Mouse (Mus musculus) MEL (cell line): ENCODE data around the gene Slit1. TPM values are rescaled to one million over a fixed set of nuclear protein-coding genes. Genes with fewer than 3 reads are reported as not detected.

ENCODE experiments used
- DNase-seq: peaks from one replicate; pipeline ENCODE4 v3.0.0; 2011; ENCODE audit warnings: low read depth, low spot score
- H3K27ac ChIP-seq: 2 replicates; pipeline ENCODE4 v1.5.1; 2012; ENCODE audit warnings: low read depth, mild to moderate bottlenecking, control low read depth, low read length, moderate library complexity; ENCODE audit not compliant: control insufficient read depth
- H3K27me3 ChIP-seq, 2 experiments: fragments of 150-350 bp in 1 of 2; sonication (generic) in 1 of 2; 2 replicates each; pipeline ENCODE4 v1.6.1; 2012; ENCODE audit warnings: low read length in 2 of 2, mild to moderate bottlenecking in 2 of 2, improper control_type of control experiment in 1 of 2, moderate library complexity in 1 of 2; ENCODE audit not compliant: insufficient read depth in 2 of 2, control insufficient read depth in 1 of 2
- H3K36me3 ChIP-seq, 2 experiments: 2 replicates each; pipeline ENCODE4 v1.6.1; 2012 to 2014; ENCODE audit warnings: low read length in 2 of 2, improper control_type of control experiment in 1 of 2, inconsistent platforms in 1 of 2, mild to moderate bottlenecking in 1 of 2; ENCODE audit not compliant: insufficient read depth in 2 of 2, control insufficient read depth in 1 of 2
- H3K4me1 ChIP-seq, 2 experiments: fragments of 150-350 bp in 1 of 2; sonication (generic) in 1 of 2; 2 replicates each; pipeline ENCODE4 v1.6.1; 2012; ENCODE audit warnings: low read length in 2 of 2, improper control_type of control experiment in 1 of 2, mild to moderate bottlenecking in 1 of 2; ENCODE audit not compliant: insufficient read depth in 2 of 2, control insufficient read depth in 1 of 2
- H3K4me3 ChIP-seq, 2 experiments: fragments of 150-350 bp in 1 of 2; sonication (generic) in 1 of 2; 2 replicates each; pipeline ENCODE4 v1.5.1; 2012; ENCODE audit warnings: low read depth in 2 of 2, low read length in 2 of 2, mild to moderate bottlenecking in 2 of 2, moderate library complexity in 2 of 2, control low read depth in 1 of 2, improper control_type of control experiment in 1 of 2; ENCODE audit not compliant: control insufficient read depth in 1 of 2, insufficient read depth in 1 of 2
- H3K79me2 ChIP-seq: 2 replicates; pipeline ENCODE4 v1.6.1; 2012; ENCODE audit warnings: mild to moderate bottlenecking, low read length, moderate library complexity; ENCODE audit not compliant: control insufficient read depth, poor library complexity, insufficient read depth
- H3K9ac ChIP-seq: 2 replicates; pipeline ENCODE4 v1.6.1; 2012; ENCODE audit warnings: low read depth, mild to moderate bottlenecking, control low read depth, low read length, moderate library complexity; ENCODE audit not compliant: control insufficient read depth, poor library complexity, severe bottlenecking
- H3K9me3 ChIP-seq: fragments of 150-350 bp; sonication (generic); replicated peaks from 2 replicates; pipeline ENCODE4 v1.6.1; 2012; ENCODE audit warnings: mild to moderate bottlenecking, low read length, improper control_type of control experiment, moderate library complexity; ENCODE audit not compliant: insufficient read depth
- BHLHE40 ChIP-seq: IDR thresholded peaks from 2 replicates; pipeline ENCODE4 v1.6.1; 2012; ENCODE audit warnings: low read depth, mild to moderate bottlenecking, inconsistent platforms, low read length, improper control_type of control experiment, borderline replicate concordance
- CHD1 ChIP-seq: IDR thresholded peaks from 2 replicates; pipeline ENCODE4 v1.6.1; 2012; ENCODE audit warnings: low read depth, mild to moderate bottlenecking, inconsistent platforms, low read length, improper control_type of control experiment
- CHD2 ChIP-seq: IDR thresholded peaks from 2 replicates; pipeline ENCODE4 v1.6.1; 2011; ENCODE audit warnings: low read length, improper control_type of control experiment
- CTCF ChIP-seq, 3 experiments: IDR thresholded peaks in 2 of 3; conservative IDR thresholded peaks in 1 of 3; 2 replicates each; pipeline ENCODE4 v1.5.1; 2011 to 2012; ENCODE audit warnings: low read length in 3 of 3, low read depth in 2 of 3, mild to moderate bottlenecking in 2 of 3, improper control_type of control experiment in 1 of 3, inconsistent platforms in 1 of 3, mixed read lengths in 1 of 3, moderate library complexity in 1 of 3; ENCODE audit not compliant: control insufficient read depth in 1 of 3, insufficient read depth in 1 of 3, poor library complexity in 1 of 3, severe bottlenecking in 1 of 3
- ELF1 ChIP-seq: IDR thresholded peaks from 2 replicates; pipeline ENCODE4 v1.6.1; 2014; ENCODE audit warnings: low read depth, mild to moderate bottlenecking, inconsistent platforms, low read length, improper control_type of control experiment, moderate library complexity
- ETS1 ChIP-seq: IDR thresholded peaks from 2 replicates; pipeline ENCODE4 v1.6.1; 2012; ENCODE audit warnings: low read depth, mild to moderate bottlenecking, inconsistent platforms, low read length, improper control_type of control experiment, moderate library complexity
- GABPA ChIP-seq: IDR thresholded peaks from 2 replicates; pipeline ENCODE4 v1.6.1; 2012; ENCODE audit warnings: low read depth, mild to moderate bottlenecking, inconsistent platforms, low read length, improper control_type of control experiment, moderate library complexity
- MEF2A ChIP-seq: IDR thresholded peaks from 2 replicates; pipeline ENCODE4 v1.6.1; 2014; ENCODE audit warnings: low read depth, mild to moderate bottlenecking, inconsistent platforms, low read length, improper control_type of control experiment; ENCODE audit not compliant: poor library complexity, insufficient replicate concordance, severe bottlenecking; ENCODE audit errors: extremely low read depth
- MXI1 ChIP-seq: IDR thresholded peaks from 2 replicates; pipeline ENCODE4 v1.6.1; 2011; ENCODE audit warnings: mild to moderate bottlenecking, low read depth, low read length, improper control_type of control experiment
- MYB ChIP-seq: IDR thresholded peaks from 2 replicates; pipeline ENCODE4 v1.6.1; 2011; ENCODE audit warnings: mild to moderate bottlenecking, low read depth, low read length, improper control_type of control experiment
- NRF1 ChIP-seq: IDR thresholded peaks from 2 replicates; pipeline ENCODE4 v1.6.1; 2014; ENCODE audit warnings: low read depth, mild to moderate bottlenecking, inconsistent platforms, low read length, improper control_type of control experiment, moderate library complexity; ENCODE audit not compliant: poor library complexity, insufficient read depth, severe bottlenecking
- POLR2AphosphoS5 ChIP-seq: IDR thresholded peaks from 2 replicates; pipeline ENCODE4 v1.6.1; 2012; ENCODE audit warnings: low read depth, borderline replicate concordance, mild to moderate bottlenecking, inconsistent platforms, low read length, moderate library complexity, mixed read lengths
- TAL1 ChIP-seq: IDR thresholded peaks from 2 replicates; pipeline ENCODE4 v1.6.1; 2012; ENCODE audit warnings: mild to moderate bottlenecking, inconsistent platforms, low read length, moderate library complexity, mixed read lengths
- UBTF ChIP-seq: IDR thresholded peaks from 2 replicates; pipeline ENCODE4 v1.6.1; 2012; ENCODE audit warnings: low read depth, mild to moderate bottlenecking, inconsistent platforms, low read length, improper control_type of control experiment, moderate library complexity, borderline replicate concordance; ENCODE audit not compliant: insufficient read depth
- ZC3H11A ChIP-seq: IDR thresholded peaks from 2 replicates; pipeline ENCODE4 v1.6.1; 2012; ENCODE audit warnings: low read depth, mild to moderate bottlenecking, inconsistent platforms, low read length, improper control_type of control experiment
- ZNF384 ChIP-seq: IDR thresholded peaks from 2 replicates; pipeline ENCODE4 v1.6.1; 2012; ENCODE audit warnings: low read depth, mild to moderate bottlenecking, inconsistent platforms, low read length, improper control_type of control experiment
- polyA plus RNA-seq, 2 experiments: library from polyadenylated mRNA; stranded (reverse) in 1 of 2; unstranded in 1 of 2; fragments of >175 nt in 1 of 2; fragments of >200 nt in 1 of 2; gene quantifications; 2 replicates each; pipeline versions ENCODE4 v1.2.1 to v1.2.4; 2012; ENCODE audit warnings: low replicate concordance in 2 of 2, low read depth in 1 of 2; ENCODE audit not compliant: insufficient read length in 2 of 2, insufficient read depth in 1 of 2, missing spikeins in 1 of 2
- total RNA-seq: library from RNA; depleted of rRNA; stranded (reverse); fragments of 300-350 nt; gene quantifications from 2 replicates; pipeline ENCODE4 v1.2.3, GENCODE M21; 2012

Slit1 gene
- total and polyA plus RNA-seq, 3 experiments: 0.04 TPM; not detected in 1

DNA sequence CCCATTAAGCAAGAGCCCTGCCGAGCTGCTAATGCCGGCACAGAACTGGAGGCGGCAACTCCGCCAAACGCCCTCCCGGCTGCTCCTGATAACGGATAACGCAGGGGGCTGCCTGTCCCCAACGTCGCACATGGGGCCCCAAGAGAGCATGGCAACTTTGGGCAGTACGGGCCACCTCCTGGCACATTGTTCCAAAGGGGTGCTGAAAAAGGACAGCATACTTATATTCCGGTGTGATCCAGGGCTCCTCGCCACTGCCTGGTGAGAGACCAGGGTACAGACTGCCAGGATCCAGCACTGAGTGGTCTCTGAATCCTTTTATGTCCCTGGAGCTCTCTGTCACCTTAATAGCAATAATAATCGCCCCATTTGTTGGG is 5.0 kb downstream of the Slit1 start:
- no peak for DNase-seq
- no peak overlapping the region for H3K4me3 ChIP-seq
- no peak overlapping the region for H3K9ac ChIP-seq
- no peaks in the 10 kb centered on the region for H3K36me3 ChIP-seq
- H3K27me3 ChIP-seq: peaks cover 11 to 14% of the 10 kb centered on the region in 2 experiments
- TF ChIP-seq CHD1 (no peak), CHD2 (no peak), MYB (no peak), UBTF (no peak), ELF1 (no peak), MXI1 (no peak), TAL1 (no peak), ETS1 (no peak), ZNF384 (no peak), NRF1 (no peak), MEF2A (no peak), POLR2AphosphoS5 (no peak)
- peaks cover 0 to 3% of the 10 kb centered on the region in 2 experiments; a peak in 1 of 4 replicates for H3K4me1 ChIP-seq
- no peaks in the 10 kb centered on the region for H3K9me3 ChIP-seq
- no peaks in the 10 kb centered on the region for H3K79me2 ChIP-seq
- H3K27ac ChIP-seq: no peak overlapping the region

- no peak overlapping the region for H3K4me3 ChIP-seq
- no peak for DNase-seq
- H3K27ac ChIP-seq: no peak overlapping the region
- H3K9me3 ChIP-seq: no peaks in the 10 kb centered on the region
- H3K4me1 ChIP-seq: peaks cover 0 to 3% of the 10 kb centered on the region in 2 experiments; a peak in 1 of 4 replicates
- peaks cover 11 to 14% of the 10 kb centered on the region in 2 experiments for H3K27me3 ChIP-seq
- no peak overlapping the region for H3K9ac ChIP-seq
- no peaks in the 10 kb centered on the region for H3K36me3 ChIP-seq
- TF ChIP-seq BHLHE40 (no peak), ZNF384 (no peak), GABPA (no peak), CHD1 (no peak), ZC3H11A (no peak), CHD2 (no peak), CTCF (IDR thresholded peaks at IDR 0.05 in 2 of 3, conservative IDR thresholded peaks at IDR 0.05 in 1 of 3; ENCODE audit: control insufficient read depth in 1 of 3, insufficient read depth in 1 of 3, low read depth in 2 of 3, low read length in 3 of 3, poor library complexity in 1 of 3, severe bottlenecking in 1 of 3) (no peak)
- no peaks in the 10 kb centered on the region for H3K79me2 ChIP-seq
Observed at GRCm38 (mm10) chr19:41737657-41738428, 5.6 kb downstream of the Slit1 start.
